Mouse (Mus musculus): ENCODE results near the gene Kcnh3. TPM values are rescaled to one million over a fixed set of nuclear protein-coding genes. Genes with fewer than 3 reads are reported as not detected.

Gene Kcnh3
- polyA plus RNA-seq, 1 experiment from 2014 or later: 1.7 TPM

DNA sequence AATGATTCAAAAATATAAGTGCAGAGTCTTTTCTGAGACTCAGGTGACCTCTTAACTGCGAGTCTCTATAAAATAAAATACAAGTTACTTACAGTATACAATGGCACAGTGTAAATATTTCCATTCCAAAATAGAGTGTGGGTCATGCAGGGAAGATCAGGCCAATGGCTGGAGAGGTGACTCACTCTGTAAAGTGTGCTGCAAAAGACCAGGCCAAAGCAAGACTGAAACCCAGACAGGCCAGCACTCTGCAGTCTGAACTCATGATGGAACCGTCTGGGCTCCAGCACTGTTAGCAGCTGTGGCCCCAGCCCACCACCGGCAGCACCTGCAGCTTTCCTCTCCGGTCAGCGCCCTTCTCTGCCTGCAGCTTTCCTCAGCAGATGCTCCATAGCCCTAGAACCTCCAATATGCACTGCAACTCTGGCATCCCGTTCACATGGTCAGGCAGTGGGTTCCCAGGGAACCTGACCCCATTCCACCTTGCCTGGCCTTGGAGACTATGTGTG is 30.6 kb downstream of the Kcnh3 start:
- H3K27ac ChIP-seq (ENCODE audit: low read length): no peak overlapping the region
- no peak overlapping the region for H3K4me2 ChIP-seq (replicated peaks; ENCODE audit: low read depth, low read length)
- H3K4me1 ChIP-seq (ENCODE audit: control insufficient read depth, insufficient read depth, low read length): no peaks in the 10 kb centered on the region
- WGBS: 78% methylated on average over 6 of the region's 6 CpGs
- H3K4me3 ChIP-seq (ENCODE audit: low read depth, low read length): no peak overlapping the region
- H3K27me3 ChIP-seq (ENCODE audit: control insufficient read depth, insufficient read depth, low read length): no peaks in the 10 kb centered on the region
- H3K9me3 ChIP-seq (ENCODE audit: control insufficient read depth, low read depth, low read length): no peaks in the 10 kb centered on the region
- H3K36me3 ChIP-seq (ENCODE audit: control insufficient read depth, insufficient read depth, low read length): no peaks in the 10 kb centered on the region
- H3K9ac ChIP-seq (replicated peaks; ENCODE audit: low read depth, low read length): no peak overlapping the region
- no peak for ATAC-seq (ENCODE audit: insufficient number of reproducible peaks, insufficient read depth, low FRiP score, low read depth)

DNA sequence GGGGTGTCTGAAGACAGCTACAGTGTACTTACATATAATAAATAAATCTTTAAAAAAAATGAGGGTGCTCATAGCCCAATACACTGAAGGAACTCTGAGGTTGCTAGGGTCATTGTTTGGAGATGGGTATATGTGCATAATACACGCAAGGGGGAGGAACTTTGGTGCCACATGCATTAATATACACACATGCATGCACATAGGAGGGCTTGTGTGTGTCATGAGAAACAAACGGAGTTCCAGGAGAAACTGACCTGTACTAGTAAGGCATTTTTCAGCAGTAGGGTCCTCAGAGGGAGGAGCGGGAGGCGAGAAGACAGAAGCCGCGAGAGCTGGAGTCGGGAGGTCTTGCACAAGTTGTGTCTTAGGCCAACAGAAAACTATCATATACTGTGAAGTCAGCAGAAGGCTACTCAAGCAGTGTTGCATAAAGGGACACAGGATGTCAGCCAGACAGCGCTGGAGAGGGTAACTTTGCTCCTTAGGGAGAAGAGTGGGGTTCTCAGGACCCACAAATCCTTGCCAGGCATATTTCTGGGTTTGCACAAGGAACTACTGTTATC is 34.6 kb downstream of the Kcnh3 start:
- ATAC-seq (ENCODE audit: insufficient number of reproducible peaks, insufficient read depth, low FRiP score, low read depth): peak; percentile 60; the same call in 1 of the 2 replicates
- Histone ChIP-seq H3K9ac (replicated peaks; ENCODE audit: low read depth, low read length) (no peak overlapping the region), H3K27ac (ENCODE audit: low read length) (peak overlapping the region; percentile 63), H3K9me3 (ENCODE audit: control insufficient read depth, low read depth, low read length) (no peaks in the 10 kb centered on the region), H3K27me3 (ENCODE audit: control insufficient read depth, insufficient read depth, low read length) (no peaks in the 10 kb centered on the region), H3K4me3 (ENCODE audit: low read depth, low read length) (no peak overlapping the region), H3K4me2 (replicated peaks; ENCODE audit: low read depth, low read length) (peak overlapping the region; percentile 35), H3K36me3 (ENCODE audit: control insufficient read depth, insufficient read depth, low read length) (no peaks in the 10 kb centered on the region), H3K4me1 (ENCODE audit: control insufficient read depth, insufficient read depth, low read length) (no peaks in the 10 kb centered on the region)
- 50% methylated on average over 8 of the region's 8 CpGs for WGBS

DNA sequence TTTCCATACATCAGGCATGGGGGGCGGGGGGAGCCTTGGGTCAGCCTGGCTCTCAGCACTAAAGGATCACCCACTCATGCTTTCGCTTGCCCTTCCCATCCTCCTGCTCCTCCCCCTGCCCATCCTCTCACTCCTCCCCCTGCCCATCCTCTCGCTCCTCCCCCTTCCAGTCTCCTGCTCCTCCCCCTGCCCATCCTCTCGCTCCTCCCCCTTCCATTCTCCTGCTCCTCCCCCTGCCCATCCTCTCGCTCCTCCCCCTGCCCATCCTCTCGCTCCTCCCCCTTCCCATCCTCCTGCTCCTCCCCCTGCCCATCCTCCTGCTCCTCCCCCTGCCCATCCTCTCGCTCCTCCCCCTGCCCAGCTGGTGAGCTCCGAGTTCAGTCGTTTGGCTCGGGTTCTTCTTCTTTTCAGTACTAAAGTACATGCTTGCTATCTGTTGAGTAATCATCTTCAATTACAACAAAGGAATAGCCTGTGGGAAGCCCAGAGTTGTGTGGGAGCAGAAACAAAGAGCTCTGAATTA is 35.1 kb downstream of the Kcnh3 start:
- H3K9ac ChIP-seq (replicated peaks; ENCODE audit: low read depth, low read length): no peak overlapping the region

DNA sequence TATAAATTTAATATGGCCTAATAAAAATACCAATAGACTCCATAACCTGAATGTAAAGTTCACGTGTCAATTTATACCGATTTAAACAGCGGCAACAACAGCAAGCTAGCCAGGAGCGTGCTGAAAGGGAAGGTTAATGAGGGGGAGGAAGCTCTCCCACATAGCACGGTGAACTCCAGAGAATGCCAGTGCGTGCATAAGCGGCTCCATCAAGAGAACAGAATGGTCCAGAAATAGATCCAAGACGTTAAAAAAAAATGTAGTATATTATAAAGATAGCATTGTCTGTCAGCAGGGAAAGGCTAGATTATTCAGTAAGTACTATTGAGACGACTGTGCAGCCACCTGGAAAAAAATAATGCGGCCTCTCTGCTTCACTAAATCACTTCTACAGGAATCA is 38.0 kb downstream of the Kcnh3 start:
- H3K9ac ChIP-seq (replicated peaks; ENCODE audit: low read depth, low read length): no peak overlapping the region
- H3K9me3 ChIP-seq (ENCODE audit: control insufficient read depth, low read depth, low read length): no peaks in the 10 kb centered on the region
- 61% methylated on average over 10 of the region's 10 CpGs for WGBS
- no peak overlapping the region for H3K4me3 ChIP-seq (ENCODE audit: low read depth, low read length)
- no peaks in the 10 kb centered on the region for H3K36me3 ChIP-seq (ENCODE audit: control insufficient read depth, insufficient read depth, low read length)
- no peak overlapping the region for H3K4me2 ChIP-seq (replicated peaks; ENCODE audit: low read depth, low read length)
- H3K27ac ChIP-seq (ENCODE audit: low read length): no peak overlapping the region
- H3K4me1 ChIP-seq (ENCODE audit: control insufficient read depth, insufficient read depth, low read length): no peaks in the 10 kb centered on the region
- no peak for ATAC-seq (ENCODE audit: insufficient number of reproducible peaks, insufficient read depth, low FRiP score, low read depth)
- no peaks in the 10 kb centered on the region for H3K27me3 ChIP-seq (ENCODE audit: control insufficient read depth, insufficient read depth, low read length)

More for the DNA sequence above, 35.1 kb downstream of the Kcnh3 start:
- no peaks in the 10 kb centered on the region for H3K4me1 ChIP-seq (ENCODE audit: control insufficient read depth, insufficient read depth, low read length)
- WGBS: 3% methylated on average over 8 of the region's 10 CpGs
- no peak overlapping the region for H3K4me3 ChIP-seq (ENCODE audit: low read depth, low read length)
- H3K9me3 ChIP-seq (ENCODE audit: control insufficient read depth, low read depth, low read length): no peaks in the 10 kb centered on the region
- H3K36me3 ChIP-seq (ENCODE audit: control insufficient read depth, insufficient read depth, low read length): no peaks in the 10 kb centered on the region
- peak overlapping the region; percentile 63 for H3K27ac ChIP-seq (ENCODE audit: low read length)
- peak; percentile 56; the same call in 1 of the 2 replicates for ATAC-seq (ENCODE audit: insufficient number of reproducible peaks, insufficient read depth, low FRiP score, low read depth)
- H3K27me3 ChIP-seq (ENCODE audit: control insufficient read depth, insufficient read depth, low read length): no peaks in the 10 kb centered on the region
- peak overlapping the region; percentile 35 for H3K4me2 ChIP-seq (replicated peaks; ENCODE audit: low read depth, low read length)

DNA sequence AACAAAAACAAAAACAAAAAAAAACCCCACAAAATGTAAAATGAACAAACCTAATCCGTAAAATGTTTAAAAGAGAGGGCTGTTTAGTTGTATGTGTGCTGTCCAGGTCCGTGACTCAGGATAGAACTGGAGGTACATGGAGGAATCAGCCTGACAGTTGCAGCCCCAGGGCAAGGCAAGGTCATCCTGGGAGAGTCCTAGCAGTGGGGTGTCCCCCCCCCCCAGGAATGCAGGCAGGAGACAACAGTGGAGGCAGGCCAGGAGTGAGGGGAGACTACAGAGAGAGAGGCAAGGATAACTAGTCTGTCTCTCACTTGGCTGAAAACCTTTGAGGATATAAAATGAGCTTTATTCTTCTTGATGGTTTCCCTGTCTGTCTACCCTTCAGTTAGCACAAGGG is 39.7 kb downstream of the Kcnh3 start:
- Histone ChIP-seq H3K4me3 (ENCODE audit: low read depth, low read length) (no peak overlapping the region), H3K4me2 (replicated peaks; ENCODE audit: low read depth, low read length) (no peak overlapping the region), H3K4me1 (ENCODE audit: control insufficient read depth, insufficient read depth, low read length) (no peaks in the 10 kb centered on the region), H3K27me3 (ENCODE audit: control insufficient read depth, insufficient read depth, low read length) (no peaks in the 10 kb centered on the region), H3K27ac (ENCODE audit: low read length) (no peak overlapping the region), H3K9ac (replicated peaks; ENCODE audit: low read depth, low read length) (no peak overlapping the region), H3K36me3 (ENCODE audit: control insufficient read depth, insufficient read depth, low read length) (no peaks in the 10 kb centered on the region), H3K9me3 (ENCODE audit: control insufficient read depth, low read depth, low read length) (no peaks in the 10 kb centered on the region)
- WGBS: 81% methylated on average over 2 of the region's 2 CpGs
- ATAC-seq (ENCODE audit: insufficient number of reproducible peaks, insufficient read depth, low FRiP score, low read depth): no peak

DNA sequence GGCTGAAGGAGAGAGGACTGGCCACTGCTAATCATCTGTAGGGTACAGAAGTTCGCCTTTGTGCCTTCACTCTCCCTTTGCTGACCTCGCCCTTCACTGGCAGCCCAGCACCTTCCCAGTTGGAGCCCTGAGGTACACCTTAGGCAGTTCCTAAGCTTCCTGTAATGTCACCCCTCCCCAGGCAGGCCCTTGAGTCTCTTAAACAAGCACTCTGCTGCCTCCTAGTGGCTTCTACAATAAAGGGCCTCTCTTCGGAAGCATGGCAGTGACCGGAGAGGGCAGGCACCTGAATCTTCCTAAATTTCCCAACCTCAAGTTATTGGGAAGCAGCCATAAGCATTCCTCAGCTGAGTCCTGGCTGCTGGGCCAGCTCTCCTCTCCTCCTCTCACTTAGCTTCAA is 41.0 kb downstream of the Kcnh3 start:
- H3K27me3 ChIP-seq (ENCODE audit: control insufficient read depth, insufficient read depth, low read length): no peaks in the 10 kb centered on the region
- no peak overlapping the region for H3K9ac ChIP-seq (replicated peaks; ENCODE audit: low read depth, low read length)
- H3K4me3 ChIP-seq (ENCODE audit: low read depth, low read length): no peak overlapping the region
- no peaks in the 10 kb centered on the region for H3K4me1 ChIP-seq (ENCODE audit: control insufficient read depth, insufficient read depth, low read length)
- H3K9me3 ChIP-seq (ENCODE audit: control insufficient read depth, low read depth, low read length): no peaks in the 10 kb centered on the region
- ATAC-seq (ENCODE audit: insufficient number of reproducible peaks, insufficient read depth, low FRiP score, low read depth): peak; percentile 47; the same call in 1 of the 2 replicates
- H3K27ac ChIP-seq (ENCODE audit: low read length): no peak overlapping the region
- no peaks in the 10 kb centered on the region for H3K36me3 ChIP-seq (ENCODE audit: control insufficient read depth, insufficient read depth, low read length)
- 22% methylated on average over 4 of the region's 4 CpGs for WGBS
- H3K4me2 ChIP-seq (replicated peaks; ENCODE audit: low read depth, low read length): no peak overlapping the region

DNA sequence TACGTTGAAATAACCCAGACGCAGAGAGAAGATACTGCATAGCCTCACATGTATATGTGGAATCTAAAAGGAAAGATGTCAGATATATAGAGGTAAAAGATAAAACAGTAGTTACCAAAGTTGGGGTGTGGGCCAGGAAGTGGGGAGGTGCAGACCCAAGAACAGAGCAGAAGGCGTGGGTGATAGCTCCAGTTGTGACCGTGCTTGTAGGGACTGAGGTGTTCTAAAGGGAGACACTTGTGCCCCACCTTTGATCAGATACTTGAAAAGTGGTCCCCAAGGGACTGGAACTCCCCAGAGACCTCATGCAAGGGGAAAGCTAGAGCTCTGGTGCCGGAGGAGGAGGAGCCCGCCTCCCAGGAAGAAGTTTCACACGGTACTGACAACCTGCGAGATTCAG is 51.4 kb downstream of the Kcnh3 start:
- H3K9me3 ChIP-seq (ENCODE audit: control insufficient read depth, low read depth, low read length): no peaks in the 10 kb centered on the region
- H3K27me3 ChIP-seq (ENCODE audit: control insufficient read depth, insufficient read depth, low read length): no peaks in the 10 kb centered on the region
- H3K4me1 ChIP-seq (ENCODE audit: control insufficient read depth, insufficient read depth, low read length): no peaks in the 10 kb centered on the region
- no peak overlapping the region for H3K4me2 ChIP-seq (replicated peaks; ENCODE audit: low read depth, low read length)
- H3K36me3 ChIP-seq (ENCODE audit: control insufficient read depth, insufficient read depth, low read length): no peaks in the 10 kb centered on the region
- H3K4me3 ChIP-seq (ENCODE audit: low read depth, low read length): no peak overlapping the region
- H3K9ac ChIP-seq (replicated peaks; ENCODE audit: low read depth, low read length): no peak overlapping the region
- no peak overlapping the region for H3K27ac ChIP-seq (ENCODE audit: low read length)
- WGBS: 70% methylated on average over 8 of the region's 8 CpGs
- no peak for ATAC-seq (ENCODE audit: insufficient number of reproducible peaks, insufficient read depth, low FRiP score, low read depth)

DNA sequence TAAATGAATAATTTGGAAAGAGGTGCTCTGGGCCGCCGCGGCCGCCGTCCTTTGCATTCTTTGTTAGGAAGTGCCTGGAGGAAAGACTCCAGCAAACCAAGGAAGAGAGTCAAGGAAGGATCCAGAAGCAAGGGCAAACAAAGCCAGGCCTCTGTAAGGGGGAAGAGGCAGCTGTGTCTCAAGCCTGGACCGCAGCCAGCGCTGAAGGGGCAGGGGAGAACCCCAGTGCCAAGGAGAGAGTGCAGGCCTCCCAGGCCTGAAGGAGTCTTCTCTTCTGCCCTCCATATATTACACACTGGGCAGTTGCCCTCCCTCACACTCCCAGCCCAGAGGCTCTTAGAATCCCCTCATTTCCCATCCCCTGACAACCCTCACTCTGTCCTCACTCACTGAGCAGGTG is 53.6 kb downstream of the Kcnh3 start:
- WGBS: 85% methylated on average over 7 of the region's 7 CpGs
- no peak for ATAC-seq (ENCODE audit: insufficient number of reproducible peaks, insufficient read depth, low FRiP score, low read depth)
- Histone ChIP-seq H3K4me1 (ENCODE audit: control insufficient read depth, insufficient read depth, low read length) (no peaks in the 10 kb centered on the region), H3K4me2 (replicated peaks; ENCODE audit: low read depth, low read length) (no peak overlapping the region), H3K9me3 (ENCODE audit: control insufficient read depth, low read depth, low read length) (no peaks in the 10 kb centered on the region), H3K4me3 (ENCODE audit: low read depth, low read length) (no peak overlapping the region), H3K9ac (replicated peaks; ENCODE audit: low read depth, low read length) (no peak overlapping the region), H3K27ac (ENCODE audit: low read length) (no peak overlapping the region), H3K27me3 (ENCODE audit: control insufficient read depth, insufficient read depth, low read length) (no peaks in the 10 kb centered on the region), H3K36me3 (ENCODE audit: control insufficient read depth, insufficient read depth, low read length) (no peaks in the 10 kb centered on the region)

DNA sequence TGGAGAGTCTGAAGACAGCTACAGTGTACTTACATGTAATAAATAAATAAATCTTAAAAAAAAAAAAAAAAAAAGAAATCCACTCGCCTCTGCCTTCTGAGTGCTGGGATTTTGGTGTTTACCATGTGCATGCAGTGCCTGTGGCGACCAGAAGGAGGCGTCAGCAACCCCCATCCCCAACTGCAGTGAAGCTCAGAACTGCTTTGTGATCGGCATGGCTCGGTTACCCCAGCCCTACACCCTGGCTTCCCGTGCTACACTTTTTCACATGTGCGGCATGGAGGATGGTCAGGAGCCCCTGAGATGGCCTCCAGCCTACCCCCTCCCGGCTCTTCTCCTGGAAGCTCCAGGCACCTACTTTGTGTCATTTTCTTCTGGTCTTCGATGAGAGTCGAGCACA is 58.8 kb downstream of the Kcnh3 start:
- Histone ChIP-seq H3K4me1 (ENCODE audit: control insufficient read depth, insufficient read depth, low read length) (no peaks in the 10 kb centered on the region), H3K4me3 (ENCODE audit: low read depth, low read length) (no peak overlapping the region), H3K9me3 (ENCODE audit: control insufficient read depth, low read depth, low read length) (no peaks in the 10 kb centered on the region), H3K9ac (replicated peaks; ENCODE audit: low read depth, low read length) (no peak overlapping the region), H3K27me3 (ENCODE audit: control insufficient read depth, insufficient read depth, low read length) (no peaks in the 10 kb centered on the region), H3K4me2 (replicated peaks; ENCODE audit: low read depth, low read length) (no peak overlapping the region), H3K36me3 (ENCODE audit: control insufficient read depth, insufficient read depth, low read length) (no peaks in the 10 kb centered on the region), H3K27ac (ENCODE audit: low read length) (no peak overlapping the region)
- ATAC-seq (ENCODE audit: insufficient number of reproducible peaks, insufficient read depth, low FRiP score, low read depth): no peak
- WGBS: 67% methylated on average over 10 of the region's 10 CpGs

Data from stomach, embryonic 14.5 days (tissue).